ENCODE assay signal across 10 mouse cellular contexts in genomic region chr12:38123524-38123923, GRCm38 (mm10).
DNase-seq lines count a peak whose midpoint lies in the region; ATAC-seq and TF ChIP-seq lines count a peak whose summit lies in the region.
"Had no signal": no experiment of that assay in that cellular context is flagged by ENCODE, and none has a peak within 500 bp of the region (broad histone marks: within the 10 kb centered on the region; RNA-seq: fewer than 3 reads in every experiment).

No protein-coding gene starts in this region.

- no peak for ATAC-seq in embryonic facial prominence, embryonic 14.5 days (ENCODE audit: low read depth)
- no peak for ATAC-seq in granulocyte monocyte progenitor cell, adult 5-6 weeks (replicated peaks; ENCODE audit: poor library complexity, severe bottlenecking)

- DNase-seq in cerebellum, adult 9-11 months, result peak; percentile 10
- DNase-seq in cerebellum, adult 11 months, result no peak
- peak; percentile 24 for DNase-seq in layer of hippocampus, adult 11-12 months (ENCODE audit: low spot score)
- no peak for DNase-seq in layer of hippocampus, adult 9-10 months (ENCODE audit: low spot score)
- DNase-seq in embryonic facial prominence, embryonic 14.5 days (ENCODE audit: low spot score), result peak; percentile 66
- no peak for DNase-seq in frontal cortex, postnatal 25 days (ENCODE audit: low spot score in 2 of 2)

- H3K9ac ChIP-seq in embryonic facial prominence, embryonic 14.5 days (ENCODE audit: low read depth, low read length), result no peak overlapping the region
- H3K9ac ChIP-seq: hindbrain, embryonic 15.5 days; limb, embryonic 13.5 days had no signal

- no peaks in the 10 kb centered on the region for H3K27me3 ChIP-seq in E14TG2a.4 (ENCODE audit: insufficient read depth, low read length)
- no peaks in the 10 kb centered on the region for H3K27me3 ChIP-seq in embryonic facial prominence, embryonic 14.5 days (replicated peaks; ENCODE audit: control insufficient read depth, insufficient read depth, low read length)
- H3K27me3 ChIP-seq: hindbrain, embryonic 15.5 days; limb, embryonic 13.5 days had no signal

- no peak overlapping the region for H3K4me3 ChIP-seq in E14TG2a.4 (replicated peaks; ENCODE audit: low read length)
- no peak overlapping the region for H3K4me3 ChIP-seq in embryonic facial prominence, embryonic 14.5 days (ENCODE audit: low read depth, low read length)
- H3K4me3 ChIP-seq: hindbrain, embryonic 15.5 days; limb, embryonic 13.5 days had no signal

- peak; percentile 8; the same call in 1 of the 2 replicates for TF ChIP-seq CTCF in E14TG2a.4 (conservative IDR thresholded peaks at IDR 0.05; ENCODE audit: low read length)

- no peaks in the 10 kb centered on the region for H3K4me1 ChIP-seq in E14TG2a.4 (replicated peaks; ENCODE audit: low read depth, low read length)
- H3K4me1 ChIP-seq in embryonic facial prominence, embryonic 14.5 days (ENCODE audit: control insufficient read depth, insufficient read depth, low read length), result no peaks in the 10 kb centered on the region
- H3K4me1 ChIP-seq: hindbrain, embryonic 15.5 days; limb, embryonic 13.5 days had no signal

- no peaks in the 10 kb centered on the region for H3K9me3 ChIP-seq in E14TG2a.4 (ENCODE audit: low read length)
- H3K9me3 ChIP-seq in embryonic facial prominence, embryonic 14.5 days (ENCODE audit: control insufficient read depth, low read length), result no peaks in the 10 kb centered on the region
- H3K9me3 ChIP-seq: hindbrain, embryonic 15.5 days; limb, embryonic 13.5 days had no signal

- no peak overlapping the region for H3K4me2 ChIP-seq in embryonic facial prominence, embryonic 14.5 days (ENCODE audit: low read depth, low read length)
- H3K4me2 ChIP-seq: hindbrain, embryonic 15.5 days; limb, embryonic 13.5 days had no signal

- H3K27ac ChIP-seq in embryonic facial prominence, embryonic 14.5 days (replicated peaks; ENCODE audit: low read depth, low read length), result no peak overlapping the region
- H3K27ac ChIP-seq: hindbrain, embryonic 15.5 days; limb, embryonic 13.5 days had no signal

- H3K36me3 ChIP-seq in E14TG2a.4 (ENCODE audit: insufficient read depth, low read length), result no peaks in the 10 kb centered on the region
- H3K36me3 ChIP-seq in embryonic facial prominence, embryonic 14.5 days (ENCODE audit: control insufficient read depth, insufficient read depth, low read length), result no peaks in the 10 kb centered on the region
- H3K36me3 ChIP-seq: hindbrain, embryonic 15.5 days; limb, embryonic 13.5 days had no signal

Comparison
In these comparisons a context has a peak if more than half of its experiments do, and no peak if none do; other contexts are left out.
1. DNase-seq: peak in cerebellum, adult 9-11 months (single experiment), layer of hippocampus, adult 11-12 months (single experiment) and embryonic facial prominence, embryonic 14.5 days (single experiment); none in cerebellum, adult 11 months (single experiment), layer of hippocampus, adult 9-10 months (single experiment) and frontal cortex, postnatal 25 days (0 of 2).